Mouse (Mus musculus): Measurements from ENCODE around the gene Shb.

DNA sequence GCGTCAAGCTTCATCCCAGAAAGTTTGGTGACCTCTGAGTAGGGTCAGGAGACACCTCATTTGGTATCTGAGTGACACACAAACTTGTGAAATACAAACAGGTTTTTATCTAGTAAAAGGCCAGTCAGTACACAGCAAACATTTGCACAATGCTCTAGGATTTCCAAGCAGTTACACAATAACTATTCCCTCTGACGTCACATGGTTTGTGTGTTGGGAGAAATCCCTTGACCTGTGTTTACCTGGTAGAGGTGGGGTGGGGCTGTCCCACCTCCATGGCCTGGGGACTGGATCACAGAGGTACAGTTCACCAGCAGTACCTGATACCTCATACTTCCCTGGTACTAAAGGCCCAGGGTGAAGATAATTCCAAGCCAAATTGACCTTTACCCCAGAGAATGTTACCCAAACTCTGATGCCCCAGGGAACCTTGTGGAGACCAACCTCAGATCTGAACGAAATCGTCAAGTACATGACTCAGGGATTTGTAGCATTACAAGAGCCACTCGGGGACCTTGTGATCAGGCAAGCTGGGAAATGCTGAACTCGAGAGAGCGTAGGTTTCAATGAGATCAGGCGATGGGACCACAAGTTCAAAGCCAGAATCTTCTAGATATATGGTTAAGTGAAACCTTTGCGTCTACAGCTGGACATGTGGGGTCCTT is 118.5 kb downstream of the Shb start:
- no peak for TF ChIP-seq CTCF (IDR thresholded peaks at IDR 0.05; ENCODE audit: low read depth)
- TF ChIP-seq EP300 (IDR thresholded peaks at IDR 0.05; ENCODE audit: low read depth), result no peak

Data from heart, postnatal 0 days (tissue).